Mouse (Mus musculus): Measurements from ENCODE around the gene Kcp. TPM values are rescaled to one million over a fixed set of nuclear protein-coding genes. Genes with fewer than 3 reads are reported as not detected.

Kcp gene
- polyA plus RNA-seq (2015; fragmentation: Nextera tagmentation; extraction: Ambion mirVana), result 16.9 TPM in 2 replicates

DNA sequence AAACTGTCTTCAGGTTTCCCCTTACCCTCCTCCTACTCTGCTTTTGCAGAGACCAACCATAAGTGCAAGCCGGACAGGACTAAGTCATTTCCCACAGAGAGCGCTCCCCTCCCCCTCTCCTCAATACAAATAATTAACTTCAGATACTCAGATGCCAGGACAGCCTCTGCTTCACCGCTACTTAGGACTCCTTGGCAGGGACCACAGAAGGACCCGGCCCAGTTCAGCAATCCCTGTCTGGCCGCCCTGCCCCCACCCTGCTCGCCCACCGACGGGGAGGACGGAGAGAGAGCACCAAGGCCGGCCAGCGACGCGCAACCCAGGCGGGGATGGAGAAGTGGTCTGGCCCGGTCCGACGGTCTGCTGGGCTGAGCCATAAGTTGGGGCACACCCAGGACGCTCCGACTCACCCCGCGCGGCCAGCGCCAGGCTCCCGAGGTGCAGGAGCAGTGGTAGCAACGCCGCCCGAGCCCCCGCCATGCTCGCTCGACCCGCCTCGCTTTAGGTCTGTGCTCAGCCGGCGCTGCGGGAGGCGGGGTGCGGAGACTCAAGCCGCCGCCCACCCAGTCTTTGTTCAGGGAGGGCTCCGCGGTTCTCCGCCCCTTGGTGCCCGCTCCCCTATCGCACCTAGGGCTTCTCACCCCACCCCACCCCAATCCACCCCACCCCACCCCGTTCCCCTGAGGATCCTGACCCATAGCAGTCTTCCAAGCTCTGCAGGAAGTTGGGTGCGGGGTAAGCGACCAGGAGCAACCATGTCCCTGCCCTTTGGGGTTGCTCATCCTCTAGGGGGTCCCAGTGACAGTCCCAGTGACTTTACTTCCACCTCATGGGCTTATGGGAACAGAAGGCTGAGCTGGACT, at the start of gene Kcp:
Gene Kcp (minus strand): TSS at position 506 of the 863 bp plus-strand sequence.
- Histone ChIP-seq H3K9ac (ENCODE audit: low read length) (peak within 1 kb of the TSS; percentile 74), H3K4me3 (replicated peaks; ENCODE audit: low read length) (peak within 1 kb of the TSS; percentile 66), H3K27ac (ENCODE audit: low read length) (0 out of 2 replicates have a peak within 1 kb of the TSS, but pooled peaks have one; percentile 37), H3K36me3 (ENCODE audit: control insufficient read depth, insufficient read depth, low read length) (no peaks in the 10 kb centered on the region), H3K9me3 (replicated peaks; ENCODE audit: control insufficient read depth, low read length) (no peaks in the 10 kb centered on the region), H3K4me1 (ENCODE audit: control insufficient read depth, insufficient read depth, low read length) (peaks cover 18% of the 10 kb centered on the region), H3K27me3 (ENCODE audit: control insufficient read depth, insufficient read depth, low read length) (no peaks in the 10 kb centered on the region), H3K4me2 (ENCODE audit: low read depth, low read length) (peak within 1 kb of the TSS; percentile 70)
- WGBS, result under 1% methylated on average over 46 of the region's 47 CpGs
- ATAC-seq (ENCODE audit: insufficient read depth, low FRiP score), result peak; percentile 61

- no peak overlapping the region for H3K4me2 ChIP-seq (ENCODE audit: low read depth, low read length)
- WGBS, result 93% methylated on average over 2 of the region's 2 CpGs
- no peak overlapping the region for H3K4me3 ChIP-seq (replicated peaks; ENCODE audit: low read length)
- H3K36me3 ChIP-seq (ENCODE audit: control insufficient read depth, insufficient read depth, low read length), result peaks cover 22% of the 10 kb centered on the region; the same call in 1 of the 2 replicates
- no peaks in the 10 kb centered on the region for H3K4me1 ChIP-seq (ENCODE audit: control insufficient read depth, insufficient read depth, low read length)
- no peaks in the 10 kb centered on the region for H3K27me3 ChIP-seq (ENCODE audit: control insufficient read depth, insufficient read depth, low read length)
- no peak overlapping the region for H3K9ac ChIP-seq (ENCODE audit: low read length)
- no peak for ATAC-seq (ENCODE audit: insufficient read depth, low FRiP score)
- H3K27ac ChIP-seq (ENCODE audit: low read length), result no peak overlapping the region
- H3K9me3 ChIP-seq (replicated peaks; ENCODE audit: control insufficient read depth, low read length), result no peaks in the 10 kb centered on the region
These were observed 49.4 kb upstream of the Kcp start for GRCm38 (mm10) chr6:29557112-29557511.

GRCm38 (mm10) chr6:29552526-29552925, 44.8 kb upstream of the Kcp start:
- Histone ChIP-seq H3K9ac (ENCODE audit: low read length) (no peak overlapping the region), H3K4me1 (ENCODE audit: control insufficient read depth, insufficient read depth, low read length) (no peaks in the 10 kb centered on the region), H3K4me3 (replicated peaks; ENCODE audit: low read length) (no peak overlapping the region), H3K36me3 (ENCODE audit: control insufficient read depth, insufficient read depth, low read length) (peaks cover 18% of the 10 kb centered on the region), H3K9me3 (replicated peaks; ENCODE audit: control insufficient read depth, low read length) (no peaks in the 10 kb centered on the region), H3K27me3 (ENCODE audit: control insufficient read depth, insufficient read depth, low read length) (no peaks in the 10 kb centered on the region), H3K27ac (ENCODE audit: low read length) (no peak overlapping the region), H3K4me2 (ENCODE audit: low read depth, low read length) (no peak overlapping the region)
- 54% methylated on average over 2 of the region's 2 CpGs for WGBS
- no peak for ATAC-seq (ENCODE audit: insufficient read depth, low FRiP score)

DNA sequence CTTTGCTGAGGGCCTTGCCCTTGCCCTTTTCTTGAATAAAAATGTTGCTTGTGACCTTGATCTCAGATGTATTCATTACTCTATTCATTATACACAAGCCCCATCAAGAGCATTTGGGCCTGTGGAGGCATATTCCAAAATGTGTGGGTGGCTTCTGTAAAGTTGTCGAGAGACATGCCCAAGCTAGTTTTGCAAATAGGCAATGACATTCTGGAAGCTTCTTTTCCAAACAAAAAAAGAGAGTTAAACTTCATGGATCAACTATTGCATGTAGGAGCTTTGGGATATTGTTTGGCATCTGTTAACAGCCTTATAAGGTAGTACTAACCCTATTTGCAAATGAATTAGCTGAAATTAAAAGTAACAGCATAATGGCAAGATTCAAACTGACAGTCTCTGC, 40.3 kb upstream of the Kcp start:
- Histone ChIP-seq H3K36me3 (ENCODE audit: control insufficient read depth, insufficient read depth, low read length) (peaks cover 18% of the 10 kb centered on the region), H3K27me3 (ENCODE audit: control insufficient read depth, insufficient read depth, low read length) (no peaks in the 10 kb centered on the region), H3K4me2 (ENCODE audit: low read depth, low read length) (no peak overlapping the region), H3K27ac (ENCODE audit: low read length) (peak overlapping the region; percentile 78), H3K9me3 (replicated peaks; ENCODE audit: control insufficient read depth, low read length) (no peaks in the 10 kb centered on the region), H3K4me1 (ENCODE audit: control insufficient read depth, insufficient read depth, low read length) (no peaks in the 10 kb centered on the region), H3K9ac (ENCODE audit: low read length) (no peak overlapping the region), H3K4me3 (replicated peaks; ENCODE audit: low read length) (no peak overlapping the region)
- no peak for ATAC-seq (ENCODE audit: insufficient read depth, low FRiP score)
- 77% methylated on average over 1 of the region's 1 CpGs for WGBS

DNA sequence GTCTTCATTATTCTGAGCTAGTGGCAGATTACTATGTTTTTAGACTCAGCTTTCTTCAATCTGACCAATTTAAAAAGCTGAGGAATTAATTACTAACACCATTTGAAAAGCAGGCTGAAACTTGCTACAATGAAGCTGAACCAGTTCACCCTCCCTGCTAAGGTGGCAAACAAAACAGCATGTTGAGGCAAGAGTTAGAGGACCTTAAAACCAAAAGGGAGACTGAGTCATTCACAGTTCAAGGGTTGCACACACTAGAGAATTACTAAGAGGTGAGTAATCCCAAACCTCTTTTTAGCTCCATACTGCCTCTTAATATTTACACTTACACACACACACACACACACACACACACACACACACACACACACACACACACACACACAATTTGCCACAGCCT, 39.8 kb upstream of the Kcp start:
- H3K27me3 ChIP-seq (ENCODE audit: control insufficient read depth, insufficient read depth, low read length), result no peaks in the 10 kb centered on the region
- H3K4me1 ChIP-seq (ENCODE audit: control insufficient read depth, insufficient read depth, low read length), result no peaks in the 10 kb centered on the region
- peak overlapping the region; percentile 66; the same call in 1 of the 2 replicates for H3K27ac ChIP-seq (ENCODE audit: low read length)
- peaks cover 18% of the 10 kb centered on the region for H3K36me3 ChIP-seq (ENCODE audit: control insufficient read depth, insufficient read depth, low read length)
- peak; percentile 69; the same call in 1 of the 2 replicates for ATAC-seq (ENCODE audit: insufficient read depth, low FRiP score)
- no peak overlapping the region for H3K9ac ChIP-seq (ENCODE audit: low read length)
- no peaks in the 10 kb centered on the region for H3K9me3 ChIP-seq (replicated peaks; ENCODE audit: control insufficient read depth, low read length)
- no peak overlapping the region for H3K4me3 ChIP-seq (replicated peaks; ENCODE audit: low read length)
- no peak overlapping the region for H3K4me2 ChIP-seq (ENCODE audit: low read depth, low read length)

DNA sequence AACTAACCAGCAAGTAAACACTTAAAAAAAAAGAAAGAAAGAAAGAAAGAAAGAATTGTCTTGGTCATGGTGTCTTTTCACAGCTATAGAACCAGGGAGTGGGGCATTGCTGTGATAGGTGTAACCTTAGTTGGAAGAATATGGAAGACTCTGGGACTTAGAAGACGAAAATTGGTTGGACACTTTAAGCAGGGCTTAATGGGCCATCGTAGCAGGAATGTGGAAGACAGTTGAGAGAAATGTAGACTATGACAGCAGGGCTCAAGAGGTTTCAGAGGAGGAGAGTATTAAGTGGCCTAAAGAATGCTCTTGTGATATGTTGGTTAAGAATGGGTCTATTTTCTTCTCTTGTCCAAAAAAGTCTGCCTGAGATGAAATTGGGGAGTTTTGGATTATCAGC, 37.9 kb upstream of the Kcp start:
- Histone ChIP-seq H3K4me2 (ENCODE audit: low read depth, low read length) (no peak overlapping the region), H3K27ac (ENCODE audit: low read length) (no peak overlapping the region), H3K9me3 (replicated peaks; ENCODE audit: control insufficient read depth, low read length) (no peaks in the 10 kb centered on the region), H3K4me1 (ENCODE audit: control insufficient read depth, insufficient read depth, low read length) (no peaks in the 10 kb centered on the region), H3K27me3 (ENCODE audit: control insufficient read depth, insufficient read depth, low read length) (no peaks in the 10 kb centered on the region), H3K36me3 (ENCODE audit: control insufficient read depth, insufficient read depth, low read length) (peaks cover 24% of the 10 kb centered on the region), H3K4me3 (replicated peaks; ENCODE audit: low read length) (no peak overlapping the region), H3K9ac (ENCODE audit: low read length) (no peak overlapping the region)
- 95% methylated on average over 2 of the region's 2 CpGs for WGBS
- no peak for ATAC-seq (ENCODE audit: insufficient read depth, low FRiP score)

DNA sequence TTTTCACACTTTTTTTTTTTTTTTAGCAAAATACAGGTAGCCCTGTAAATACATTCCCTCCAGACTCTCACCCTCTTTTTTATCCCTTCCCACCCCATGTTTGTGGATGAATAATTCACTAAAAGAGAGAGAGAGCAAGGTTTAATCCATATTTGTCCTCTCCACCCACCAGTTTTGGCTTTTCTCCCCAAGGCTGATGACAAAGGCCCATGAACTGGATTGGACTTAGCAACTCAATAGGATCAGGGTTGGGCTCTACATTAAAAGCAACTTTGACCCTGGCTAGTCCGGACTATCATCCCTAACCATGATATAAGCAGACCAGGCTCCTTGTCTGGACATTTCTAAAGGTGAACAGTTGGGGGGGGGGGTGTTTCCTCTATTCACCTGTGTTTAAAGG, 33.2 kb upstream of the Kcp start:
- H3K9me3 ChIP-seq (replicated peaks; ENCODE audit: control insufficient read depth, low read length), result no peaks in the 10 kb centered on the region
- no peak for ATAC-seq (ENCODE audit: insufficient read depth, low FRiP score)
- no peaks in the 10 kb centered on the region for H3K27me3 ChIP-seq (ENCODE audit: control insufficient read depth, insufficient read depth, low read length)
- H3K36me3 ChIP-seq (ENCODE audit: control insufficient read depth, insufficient read depth, low read length), result peaks cover 20% of the 10 kb centered on the region
- no peak overlapping the region for H3K27ac ChIP-seq (ENCODE audit: low read length)
- no peak overlapping the region for H3K9ac ChIP-seq (ENCODE audit: low read length)
- 80% methylated on average over 1 of the region's 1 CpGs for WGBS
- no peak overlapping the region for H3K4me2 ChIP-seq (ENCODE audit: low read depth, low read length)
- H3K4me3 ChIP-seq (replicated peaks; ENCODE audit: low read length), result no peak overlapping the region
- no peaks in the 10 kb centered on the region for H3K4me1 ChIP-seq (ENCODE audit: control insufficient read depth, insufficient read depth, low read length)

GRCm38 (mm10) chr6:29540223-29540622, 32.5 kb upstream of the Kcp start:
- no peak for ATAC-seq (ENCODE audit: insufficient read depth, low FRiP score)
- H3K4me3 ChIP-seq (replicated peaks; ENCODE audit: low read length), result no peak overlapping the region
- H3K27ac ChIP-seq (ENCODE audit: low read length), result no peak overlapping the region
- H3K36me3 ChIP-seq (ENCODE audit: control insufficient read depth, insufficient read depth, low read length), result peaks cover 12% of the 10 kb centered on the region
- H3K27me3 ChIP-seq (ENCODE audit: control insufficient read depth, insufficient read depth, low read length), result no peaks in the 10 kb centered on the region
- H3K4me1 ChIP-seq (ENCODE audit: control insufficient read depth, insufficient read depth, low read length), result no peaks in the 10 kb centered on the region
- H3K9ac ChIP-seq (ENCODE audit: low read length), result no peak overlapping the region
- H3K9me3 ChIP-seq (replicated peaks; ENCODE audit: control insufficient read depth, low read length), result no peaks in the 10 kb centered on the region
- no peak overlapping the region for H3K4me2 ChIP-seq (ENCODE audit: low read depth, low read length)
- WGBS, result 81% methylated on average over 6 of the region's 6 CpGs

DNA sequence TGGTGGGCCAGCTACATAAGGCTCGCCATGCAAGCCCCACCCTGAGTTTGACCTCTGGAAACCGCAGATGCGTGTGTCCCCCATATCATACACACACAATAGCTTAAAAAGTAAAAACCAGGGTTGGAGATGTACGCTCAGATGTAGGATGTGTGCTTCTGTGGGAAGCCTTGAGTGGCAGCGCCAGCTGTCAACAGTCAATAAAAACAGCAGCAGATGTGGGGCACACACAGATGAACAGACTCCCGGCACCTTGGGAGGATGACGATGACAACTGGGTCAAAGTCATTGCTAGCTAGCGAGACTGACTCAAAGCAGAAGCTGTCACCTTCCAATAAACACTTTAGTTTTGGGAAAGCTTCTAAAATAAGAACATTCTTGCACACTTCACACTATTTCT, 31.8 kb upstream of the Kcp start:
- Histone ChIP-seq H3K27me3 (ENCODE audit: control insufficient read depth, insufficient read depth, low read length) (no peaks in the 10 kb centered on the region), H3K9me3 (replicated peaks; ENCODE audit: control insufficient read depth, low read length) (no peaks in the 10 kb centered on the region), H3K27ac (ENCODE audit: low read length) (no peak overlapping the region), H3K36me3 (ENCODE audit: control insufficient read depth, insufficient read depth, low read length) (peaks cover 6% of the 10 kb centered on the region; the same call in 1 of the 2 replicates), H3K9ac (ENCODE audit: low read length) (no peak overlapping the region), H3K4me2 (ENCODE audit: low read depth, low read length) (no peak overlapping the region), H3K4me1 (ENCODE audit: control insufficient read depth, insufficient read depth, low read length) (no peaks in the 10 kb centered on the region), H3K4me3 (replicated peaks; ENCODE audit: low read length) (no peak overlapping the region)
- ATAC-seq (ENCODE audit: insufficient read depth, low FRiP score), result no peak
- WGBS, result 81% methylated on average over 8 of the region's 8 CpGs
